Mouse (Mus musculus) hindbrain, embryonic 12.5 days (tissue): ENCODE results near the gene Smagp. TPM values are rescaled to one million over a fixed set of nuclear protein-coding genes. Genes with fewer than 3 reads are reported as not detected.

Experiments used
- ATAC-seq: fragments of 200-750 bp; cut with Nextera tagmentation; 2 replicates; pipeline ENCODE4 v1.8.0; 2017; ENCODE audit warnings: moderate TSS enrichment; ENCODE audit not compliant: low FRiP score
- H3K27ac ChIP-seq: fragments of 300-500 bp; sonication (generic); 2 replicates; pipeline ENCODE4 v1.5.1; 2016; ENCODE audit warnings: mild to moderate bottlenecking
- H3K27me3 ChIP-seq: fragments of 300-500 bp; sonication (generic); 2 replicates; pipeline ENCODE4 v1.6.1; 2016; ENCODE audit warnings: mild to moderate bottlenecking
- H3K36me3 ChIP-seq: fragments of 300-500 bp; sonication (generic); 2 replicates; pipeline ENCODE4 v1.6.1; 2016; ENCODE audit warnings: mild to moderate bottlenecking
- H3K4me1 ChIP-seq: fragments of 300-500 bp; sonication (generic); 2 replicates; pipeline ENCODE4 v1.6.1; 2016
- H3K4me2 ChIP-seq: fragments of 300-500 bp; sonication (generic); replicated peaks from 2 replicates; pipeline ENCODE4 v1.6.1; 2016; ENCODE audit warnings: mild to moderate bottlenecking
- H3K4me3 ChIP-seq: fragments of 300-500 bp; sonication (generic); 2 replicates; pipeline ENCODE4 v1.5.1; 2016; ENCODE audit warnings: mild to moderate bottlenecking
- H3K9ac ChIP-seq: fragments of 300-500 bp; sonication (generic); 2 replicates; pipeline ENCODE4 v1.6.1; 2016; ENCODE audit warnings: mild to moderate bottlenecking, moderate library complexity
- H3K9me3 ChIP-seq: fragments of 300-500 bp; sonication (generic); replicated peaks from 2 replicates; pipeline ENCODE4 v1.6.1; 2016; ENCODE audit warnings: mild to moderate bottlenecking
- WGBS: fragments of 180-500 bp; shearing (Covaris S2); methylation state at CpG from one replicate; pipeline ENCODE4 v1.1.7; 2016; 5-methylcytosine and 5-hydroxymethylcytosine counted together
- polyA plus RNA-seq: library from polyadenylated mRNA; unstranded; fragments of >200 nt; fragmentation: Nextera tagmentation; extraction: Ambion mirVana; gene quantifications from 2 replicates; pipeline ENCODE4 v1.2.1, GENCODE M21; 2016

Gene Smagp
- polyA plus RNA-seq, 1 experiment from 2014 or later: 5.0 TPM

DNA sequence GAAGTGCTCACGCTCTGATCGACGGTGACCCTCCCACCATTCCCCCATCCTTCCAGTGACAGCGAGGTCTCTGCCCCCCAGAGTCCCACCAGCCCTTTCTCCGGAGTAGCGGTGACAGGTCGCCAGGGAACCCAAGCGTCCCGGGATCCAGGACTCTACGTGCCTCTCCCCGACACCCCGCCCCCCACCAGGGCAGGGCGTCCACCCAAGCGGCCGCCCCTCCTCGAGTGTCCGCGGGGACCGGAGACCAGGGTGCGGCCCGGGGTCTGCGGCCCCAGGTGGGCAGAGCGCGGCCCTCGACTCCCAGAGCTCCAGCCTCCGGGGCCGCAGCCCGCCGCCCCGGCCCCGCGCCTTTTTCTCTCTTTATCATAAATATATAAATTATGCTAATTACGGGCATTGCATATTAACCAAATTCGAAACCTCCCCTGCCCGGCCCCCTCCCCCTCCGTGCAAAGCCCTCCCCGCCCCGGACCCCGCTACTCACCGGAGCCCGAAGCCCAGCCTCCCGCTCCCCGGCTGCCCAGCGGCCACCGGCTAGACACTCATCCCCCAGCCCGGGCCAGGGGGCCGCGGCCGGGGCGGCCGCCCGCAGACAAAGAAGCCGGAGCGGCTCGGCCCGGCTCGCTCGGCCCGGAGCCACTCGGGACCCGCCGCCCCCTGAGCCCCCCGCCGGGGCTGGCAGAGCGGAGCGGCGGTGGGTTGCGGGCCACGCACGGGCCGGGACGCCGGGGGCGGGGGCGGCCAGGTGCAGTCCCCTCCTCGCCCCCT is 37.3 kb downstream of the Smagp start, which contains the start of gene Pou6f1:
Pou6f1 (minus strand) TSS at position 709 of the 771 bp plus-strand sequence.
- Histone ChIP-seq H3K4me2 (peak within 1 kb of the TSS; percentile 83), H3K9ac (peak within 1 kb of the TSS; percentile 98), H3K4me1 (peaks cover 13% of the 10 kb centered on the region), H3K27ac (peak within 1 kb of the TSS; percentile 90), H3K4me3 (peak within 1 kb of the TSS; percentile 89), H3K36me3 (no peaks in the 10 kb centered on the region), H3K9me3 (no peaks in the 10 kb centered on the region), H3K27me3 (peaks cover 25% of the 10 kb centered on the region)
- ATAC-seq: peak; percentile 80
- under 1% methylated on average over 57 of the region's 76 CpGs for WGBS

DNA sequence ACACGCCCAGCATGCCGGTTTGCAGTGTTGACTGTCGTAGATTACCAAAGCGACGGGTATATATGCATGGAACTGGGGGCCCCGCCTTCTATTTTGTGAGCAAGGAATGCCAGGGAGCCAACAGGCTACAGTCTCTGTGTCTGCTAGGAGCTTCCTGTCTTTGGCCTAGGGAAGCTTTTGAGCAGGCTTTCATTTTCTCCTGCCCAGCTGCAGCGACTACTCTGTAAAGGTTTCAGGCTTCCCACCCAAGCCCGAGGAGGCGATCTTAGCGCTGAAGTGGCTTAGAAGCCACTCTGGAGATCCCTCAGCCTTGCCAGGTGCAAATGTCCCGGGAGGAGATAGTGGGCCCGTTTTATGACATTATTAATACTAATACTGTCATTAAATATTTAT is 37.9 kb downstream of the Smagp start:
- Histone ChIP-seq H3K27ac (peak overlapping the region; percentile 90), H3K4me2 (peak overlapping the region; percentile 83), H3K9me3 (no peaks in the 10 kb centered on the region), H3K36me3 (no peaks in the 10 kb centered on the region), H3K27me3 (peaks cover 25% of the 10 kb centered on the region), H3K4me3 (peak overlapping the region; percentile 89), H3K4me1 (peaks cover 9% of the 10 kb centered on the region; the same call in 1 of the 2 replicates), H3K9ac (peak overlapping the region; percentile 98)
- WGBS: 2% methylated on average over 12 of the region's 12 CpGs
- ATAC-seq: peak; percentile 38

- WGBS: 26% methylated on average over 9 of the region's 9 CpGs
- peak overlapping the region; percentile 98 for H3K9ac ChIP-seq
Measured at GRCm38 (mm10) chr15:100598287-100598882, 38.4 kb downstream of the Smagp start.

GRCm38 (mm10) chr15:100592817-100593216 is 43.9 kb downstream of the Smagp start:
- Histone ChIP-seq H3K4me3 (no peak overlapping the region), H3K27ac (no peak overlapping the region), H3K36me3 (peaks cover 23% of the 10 kb centered on the region), H3K4me1 (no peaks in the 10 kb centered on the region), H3K27me3 (no peaks in the 10 kb centered on the region; the same call in 1 of the 2 replicates), H3K9me3 (no peaks in the 10 kb centered on the region), H3K4me2 (no peak overlapping the region), H3K9ac (no peak overlapping the region)
- ATAC-seq: no peak
- 79% methylated on average over 6 of the region's 6 CpGs for WGBS

More at GRCm38 (mm10) chr15:100598287-100598882, 38.4 kb downstream of the Smagp start:
- Histone ChIP-seq H3K4me1 (peaks cover 9% of the 10 kb centered on the region; the same call in 1 of the 2 replicates), H3K27me3 (peaks cover 20% of the 10 kb centered on the region), H3K27ac (no peak overlapping the region), H3K36me3 (no peaks in the 10 kb centered on the region), H3K4me3 (peak overlapping the region; percentile 89), H3K9me3 (no peaks in the 10 kb centered on the region), H3K4me2 (peak overlapping the region; percentile 83)
- no peak for ATAC-seq

GRCm38 (mm10) chr15:100590436-100590835 is 46.3 kb downstream of the Smagp start:
- Histone ChIP-seq H3K9ac (no peak overlapping the region), H3K27me3 (no peaks in the 10 kb centered on the region; the same call in 1 of the 2 replicates), H3K9me3 (no peaks in the 10 kb centered on the region), H3K4me1 (no peaks in the 10 kb centered on the region), H3K27ac (no peak overlapping the region), H3K4me2 (no peak overlapping the region), H3K36me3 (peaks cover 46% of the 10 kb centered on the region), H3K4me3 (no peak overlapping the region)
- ATAC-seq: no peak
- 71% methylated on average over 8 of the region's 8 CpGs for WGBS

DNA sequence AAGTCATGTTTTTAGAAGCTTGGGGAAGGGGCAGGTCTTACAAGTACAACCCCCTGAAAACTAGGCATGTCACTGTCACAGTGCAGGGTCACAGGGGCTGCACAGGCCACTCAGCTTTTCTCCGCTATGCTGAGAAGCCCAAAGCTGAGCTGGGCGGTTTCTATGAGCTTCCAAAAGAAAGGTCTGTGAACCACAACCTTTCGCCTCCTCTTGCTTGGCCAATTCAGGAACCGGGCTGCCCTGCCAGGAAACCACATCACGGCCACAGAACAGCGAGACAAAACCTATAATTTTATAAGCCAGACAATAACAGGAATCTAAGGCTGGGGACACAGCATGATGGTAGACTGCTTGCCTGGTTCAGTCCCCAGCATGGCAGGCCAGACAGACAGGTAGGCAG is 48.4 kb downstream of the Smagp start:
- Histone ChIP-seq H3K9me3 (no peaks in the 10 kb centered on the region), H3K4me3 (no peak overlapping the region), H3K9ac (no peak overlapping the region), H3K36me3 (peaks cover 55% of the 10 kb centered on the region), H3K4me1 (no peaks in the 10 kb centered on the region), H3K4me2 (no peak overlapping the region), H3K27me3 (no peaks in the 10 kb centered on the region; the same call in 1 of the 2 replicates), H3K27ac (no peak overlapping the region)
- no peak for ATAC-seq
- WGBS: 78% methylated on average over 6 of the region's 6 CpGs

DNA sequence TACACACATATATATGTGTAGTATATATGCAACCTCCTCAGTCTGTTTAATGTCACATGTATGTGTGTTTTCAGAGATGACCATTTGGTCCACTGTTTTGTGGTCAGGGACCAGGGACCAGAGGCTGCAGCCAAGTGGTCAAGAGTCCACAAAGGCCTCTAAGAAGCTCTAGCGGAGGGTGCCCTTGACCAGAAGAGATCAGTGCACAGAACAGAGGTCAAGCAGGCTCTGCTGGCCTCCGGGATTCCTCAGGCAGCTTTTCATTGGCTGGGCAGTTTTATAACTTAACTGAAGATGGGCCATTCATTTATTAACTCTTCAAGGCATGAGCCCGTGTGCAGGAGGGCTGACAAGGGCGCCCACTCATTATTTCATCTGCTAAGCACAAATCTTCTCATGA is 49.6 kb downstream of the Smagp start:
- H3K4me2 ChIP-seq: no peak overlapping the region
- no peaks in the 10 kb centered on the region for H3K9me3 ChIP-seq
- H3K4me1 ChIP-seq: no peaks in the 10 kb centered on the region
- H3K36me3 ChIP-seq: peaks cover 66% of the 10 kb centered on the region
- ATAC-seq: no peak
- no peak overlapping the region for H3K4me3 ChIP-seq
- H3K9ac ChIP-seq: no peak overlapping the region
- no peak overlapping the region for H3K27ac ChIP-seq
- 80% methylated on average over 4 of the region's 4 CpGs for WGBS
- H3K27me3 ChIP-seq: no peaks in the 10 kb centered on the region; the same call in 1 of the 2 replicates

GRCm38 (mm10) chr15:100585931-100586330 is 50.8 kb downstream of the Smagp start:
- Histone ChIP-seq H3K9ac (0 out of 2 replicates have a peak overlapping the region, but pooled peaks have one; percentile 13), H3K4me3 (no peak overlapping the region), H3K27me3 (no peaks in the 10 kb centered on the region; the same call in 1 of the 2 replicates), H3K36me3 (peaks cover 67% of the 10 kb centered on the region), H3K9me3 (no peaks in the 10 kb centered on the region), H3K27ac (no peak overlapping the region), H3K4me2 (no peak overlapping the region), H3K4me1 (no peaks in the 10 kb centered on the region)
- 94% methylated on average over 16 of the region's 16 CpGs for WGBS
- ATAC-seq: no peak

- H3K4me2 ChIP-seq: no peak overlapping the region
- H3K27ac ChIP-seq: no peak overlapping the region
- 92% methylated on average over 10 of the region's 10 CpGs for WGBS
- no peak overlapping the region for H3K4me3 ChIP-seq
- ATAC-seq: no peak
- no peak overlapping the region for H3K9ac ChIP-seq
- H3K27me3 ChIP-seq: no peaks in the 10 kb centered on the region
- H3K9me3 ChIP-seq: no peaks in the 10 kb centered on the region
- no peaks in the 10 kb centered on the region for H3K4me1 ChIP-seq
- peaks cover 67% of the 10 kb centered on the region for H3K36me3 ChIP-seq
Measured at GRCm38 (mm10) chr15:100580108-100580507, 56.6 kb downstream of the Smagp start.

- H3K4me2 ChIP-seq: no peak overlapping the region
- no peaks in the 10 kb centered on the region for H3K9me3 ChIP-seq
- H3K36me3 ChIP-seq: peaks cover 57% of the 10 kb centered on the region
- no peak overlapping the region for H3K4me3 ChIP-seq
- no peaks in the 10 kb centered on the region for H3K27me3 ChIP-seq
- ATAC-seq: no peak
- H3K4me1 ChIP-seq: peaks cover 4% of the 10 kb centered on the region; the same call in 1 of the 2 replicates
- 84% methylated on average over 16 of the region's 16 CpGs for WGBS
- no peak overlapping the region for H3K9ac ChIP-seq
- no peak overlapping the region for H3K27ac ChIP-seq
Measured at GRCm38 (mm10) chr15:100577972-100578371, 58.8 kb downstream of the Smagp start.

DNA sequence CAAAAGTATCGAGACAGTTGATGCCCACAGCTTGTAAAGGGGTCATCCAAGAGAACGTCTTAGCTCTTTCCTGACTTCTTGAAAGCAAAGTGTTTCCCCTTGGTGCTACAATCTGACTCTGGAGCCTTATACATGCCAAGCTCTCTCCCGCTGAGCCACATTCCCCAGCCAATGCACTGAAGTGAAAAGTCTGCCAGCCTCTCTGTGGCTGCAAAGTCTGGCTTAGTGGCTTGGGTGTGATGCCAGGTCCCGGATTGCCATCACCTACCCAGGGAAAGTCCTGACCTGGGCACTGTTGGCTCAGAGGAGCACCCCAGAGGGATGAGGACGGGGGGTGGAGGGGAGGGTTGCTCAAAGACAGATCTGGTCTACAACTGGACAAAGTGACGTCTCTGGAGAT is 59.9 kb downstream of the Smagp start:
- Histone ChIP-seq H3K9ac (no peak overlapping the region), H3K27ac (no peak overlapping the region), H3K27me3 (no peaks in the 10 kb centered on the region), H3K4me1 (peaks cover 4% of the 10 kb centered on the region; the same call in 1 of the 2 replicates), H3K9me3 (no peaks in the 10 kb centered on the region), H3K4me3 (no peak overlapping the region), H3K4me2 (no peak overlapping the region), H3K36me3 (peaks cover 49% of the 10 kb centered on the region)
- ATAC-seq: no peak
- WGBS: 85% methylated on average over 6 of the region's 6 CpGs

- 90% methylated on average over 6 of the region's 6 CpGs for WGBS
- peaks cover 49% of the 10 kb centered on the region for H3K36me3 ChIP-seq
Measured at GRCm38 (mm10) chr15:100576392-100576791, 60.3 kb downstream of the Smagp start.

More at GRCm38 (mm10) chr15:100576392-100576791, 60.3 kb downstream of the Smagp start:
- Histone ChIP-seq H3K27ac (no peak overlapping the region), H3K4me1 (peaks cover 4% of the 10 kb centered on the region; the same call in 1 of the 2 replicates), H3K27me3 (no peaks in the 10 kb centered on the region), H3K4me2 (no peak overlapping the region), H3K9ac (no peak overlapping the region), H3K9me3 (no peaks in the 10 kb centered on the region), H3K4me3 (no peak overlapping the region)
- no peak for ATAC-seq
